Mouse (Mus musculus) lung, postnatal 4 days (tissue): Measurements from ENCODE around the gene Tmed10.

Experiments used
- DNase-seq, 2 experiments: peaks; one replicate each; pipeline ENCODE4 v3.0.0; 2021

The Tmed10 gene

GRCm38 (mm10) chr12:85305247-85305892 is 69.3 kb downstream of the Tmed10 start:
- DNase-seq, result peak; percentile 80 to 88

GRCm38 (mm10) chr12:85304725-85305124 is 69.9 kb downstream of the Tmed10 start:
- no peak for DNase-seq

GRCm38 (mm10) chr12:85303256-85303655 is 71.4 kb downstream of the Tmed10 start:
- DNase-seq, result no peak

GRCm38 (mm10) chr12:85298835-85299180 is 75.8 kb downstream of the Tmed10 start:
- no peak for DNase-seq

GRCm38 (mm10) chr12:85298127-85298834 is 76.4 kb downstream of the Tmed10 start:
- no peak for DNase-seq

- DNase-seq, result no peak
These were observed 77.2 kb downstream of the Tmed10 start for GRCm38 (mm10) chr12:85297345-85297997.

GRCm38 (mm10) chr12:85296915-85297314 is 77.7 kb downstream of the Tmed10 start:
- DNase-seq, result no peak

- no peak for DNase-seq
These were observed 79.1 kb downstream of the Tmed10 start for GRCm38 (mm10) chr12:85295506-85295905.

GRCm38 (mm10) chr12:85292906-85293305 is 81.7 kb downstream of the Tmed10 start:
- DNase-seq, result no peak

GRCm38 (mm10) chr12:85292288-85292687 is 82.4 kb downstream of the Tmed10 start:
- DNase-seq, result no peak

GRCm38 (mm10) chr12:85291541-85291940 is 83.1 kb downstream of the Tmed10 start:
- no peak for DNase-seq

GRCm38 (mm10) chr12:85290633-85291032 is 84.0 kb downstream of the Tmed10 start:
- no peak for DNase-seq
